Mouse (Mus musculus): ENCODE data around the gene Suclg2. TPM values are rescaled to one million over a fixed set of nuclear protein-coding genes. Genes with fewer than 3 reads are reported as not detected.

The Suclg2 gene
- polyA plus RNA-seq, 1 experiment from 2014 or later, result 83.0 TPM

GRCm38 (mm10) chr6:95483686-95484085, 234.9 kb downstream of the Suclg2 start:
- ATAC-seq (replicated peaks; ENCODE audit: low FRiP score) (no peak), DNase-seq (ENCODE audit: low spot score) (no peak)
- Histone ChIP-seq H3K27me3 (replicated peaks; ENCODE audit: control insufficient read depth, insufficient read depth, low read length) (no peaks in the 10 kb centered on the region), H3K4me3 (ENCODE audit: low read depth, low read length) (no peak overlapping the region), H3K36me3 (ENCODE audit: control insufficient read depth, insufficient read depth, low read length) (no peaks in the 10 kb centered on the region), H3K9ac (ENCODE audit: low read depth, low read length) (no peak overlapping the region), H3K4me1 (replicated peaks; ENCODE audit: control insufficient read depth, insufficient read depth, low read length) (no peaks in the 10 kb centered on the region), H3K9me3 (ENCODE audit: control insufficient read depth, low read length) (no peaks in the 10 kb centered on the region), H3K27ac (ENCODE audit: low read depth, low read length) (no peak overlapping the region), H3K4me2 (no peak overlapping the region)
- 93% methylated on average over 4 of the region's 4 CpGs for WGBS

GRCm38 (mm10) chr6:95483127-95483526, 235.5 kb downstream of the Suclg2 start:
- WGBS, result 89% methylated on average over 6 of the region's 6 CpGs
- no peak overlapping the region for H3K27ac ChIP-seq (ENCODE audit: low read depth, low read length)
- no peaks in the 10 kb centered on the region for H3K27me3 ChIP-seq (replicated peaks; ENCODE audit: control insufficient read depth, insufficient read depth, low read length)
- H3K36me3 ChIP-seq (ENCODE audit: control insufficient read depth, insufficient read depth, low read length), result no peaks in the 10 kb centered on the region
- H3K9me3 ChIP-seq (ENCODE audit: control insufficient read depth, low read length), result no peaks in the 10 kb centered on the region
- H3K9ac ChIP-seq (ENCODE audit: low read depth, low read length), result no peak overlapping the region
- ATAC-seq (replicated peaks; ENCODE audit: low FRiP score) (no peak), DNase-seq (ENCODE audit: low spot score) (no peak)
- no peaks in the 10 kb centered on the region for H3K4me1 ChIP-seq (replicated peaks; ENCODE audit: control insufficient read depth, insufficient read depth, low read length)
- H3K4me3 ChIP-seq (ENCODE audit: low read depth, low read length), result no peak overlapping the region
- no peak overlapping the region for H3K4me2 ChIP-seq

DNA sequence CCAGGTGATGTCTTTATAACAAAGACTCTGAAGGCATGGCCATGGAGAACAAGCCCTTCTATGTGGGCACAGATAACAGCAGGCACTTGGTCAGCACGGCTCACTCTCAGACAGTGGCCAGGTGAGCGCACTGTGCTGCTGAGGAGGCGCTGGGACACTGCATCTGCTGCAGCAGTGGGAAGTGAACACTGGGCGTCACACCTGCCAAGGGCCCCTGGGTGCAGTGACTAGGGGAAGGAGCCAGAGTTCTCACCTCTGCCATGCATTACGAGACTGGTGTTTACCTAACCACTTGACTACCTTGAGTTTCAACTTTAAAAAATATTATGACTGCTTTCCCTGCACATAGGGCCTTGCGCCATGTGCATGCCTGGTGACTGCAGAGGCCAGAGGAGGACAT, 238.8 kb downstream of the Suclg2 start:
- DNase-seq (ENCODE audit: low spot score) (no peak), ATAC-seq (replicated peaks; ENCODE audit: low FRiP score) (no peak)
- Histone ChIP-seq H3K27ac (ENCODE audit: low read depth, low read length) (no peak overlapping the region), H3K9ac (ENCODE audit: low read depth, low read length) (no peak overlapping the region), H3K4me3 (ENCODE audit: low read depth, low read length) (no peak overlapping the region), H3K27me3 (replicated peaks; ENCODE audit: control insufficient read depth, insufficient read depth, low read length) (no peaks in the 10 kb centered on the region), H3K36me3 (ENCODE audit: control insufficient read depth, insufficient read depth, low read length) (no peaks in the 10 kb centered on the region), H3K9me3 (ENCODE audit: control insufficient read depth, low read length) (no peaks in the 10 kb centered on the region), H3K4me1 (replicated peaks; ENCODE audit: control insufficient read depth, insufficient read depth, low read length) (no peaks in the 10 kb centered on the region), H3K4me2 (no peak overlapping the region)
- WGBS, result 93% methylated on average over 6 of the region's 6 CpGs

DNA sequence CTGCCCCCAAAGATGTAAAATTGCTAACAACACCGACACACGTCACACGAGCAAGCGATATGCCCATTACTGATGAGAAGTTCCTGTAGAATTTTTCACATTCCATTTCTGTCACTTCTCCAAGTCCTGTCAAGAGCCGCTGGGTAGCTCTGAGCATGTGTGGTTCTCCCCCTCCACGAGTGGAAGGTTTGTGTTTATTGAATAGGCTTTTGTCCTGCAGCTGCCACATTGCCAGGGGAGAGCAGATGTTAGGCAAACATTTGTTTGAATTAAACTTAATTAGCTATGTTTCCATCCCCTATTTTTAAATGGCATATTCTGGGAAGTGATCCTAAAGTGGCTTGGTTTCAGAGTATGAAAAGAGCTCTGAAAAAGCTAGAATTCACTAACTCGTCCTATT, 249.1 kb downstream of the Suclg2 start:
- ATAC-seq (replicated peaks; ENCODE audit: low FRiP score), result no peak
- H3K9me3 ChIP-seq (ENCODE audit: control insufficient read depth, low read length), result no peaks in the 10 kb centered on the region
- H3K4me3 ChIP-seq (ENCODE audit: low read depth, low read length), result no peak overlapping the region
- no peaks in the 10 kb centered on the region for H3K4me1 ChIP-seq (replicated peaks; ENCODE audit: control insufficient read depth, insufficient read depth, low read length)
- WGBS, result 75% methylated on average over 7 of the region's 7 CpGs
- H3K4me2 ChIP-seq, result no peak overlapping the region
- no peak overlapping the region for H3K27ac ChIP-seq (ENCODE audit: low read depth, low read length)
- no peaks in the 10 kb centered on the region for H3K27me3 ChIP-seq (replicated peaks; ENCODE audit: control insufficient read depth, insufficient read depth, low read length)
- H3K9ac ChIP-seq (ENCODE audit: low read depth, low read length), result no peak overlapping the region
- DNase-seq (ENCODE audit: low spot score), result no peak
- H3K36me3 ChIP-seq (ENCODE audit: control insufficient read depth, insufficient read depth, low read length), result no peaks in the 10 kb centered on the region

GRCm38 (mm10) chr6:95465322-95465721, 253.3 kb downstream of the Suclg2 start:
- no peaks in the 10 kb centered on the region for H3K36me3 ChIP-seq (ENCODE audit: control insufficient read depth, insufficient read depth, low read length)
- DNase-seq (ENCODE audit: low spot score) (no peak), ATAC-seq (replicated peaks; ENCODE audit: low FRiP score) (no peak)
- no peak overlapping the region for H3K9ac ChIP-seq (ENCODE audit: low read depth, low read length)
- H3K27ac ChIP-seq (ENCODE audit: low read depth, low read length), result no peak overlapping the region
- no peak overlapping the region for H3K4me3 ChIP-seq (ENCODE audit: low read depth, low read length)
- no peaks in the 10 kb centered on the region for H3K4me1 ChIP-seq (replicated peaks; ENCODE audit: control insufficient read depth, insufficient read depth, low read length)
- 69% methylated on average over 4 of the region's 4 CpGs for WGBS
- H3K9me3 ChIP-seq (ENCODE audit: control insufficient read depth, low read length), result no peaks in the 10 kb centered on the region
- no peak overlapping the region for H3K4me2 ChIP-seq
- H3K27me3 ChIP-seq (replicated peaks; ENCODE audit: control insufficient read depth, insufficient read depth, low read length), result no peaks in the 10 kb centered on the region

- Histone ChIP-seq H3K4me3 (ENCODE audit: low read depth, low read length) (no peak overlapping the region), H3K27ac (ENCODE audit: low read depth, low read length) (no peak overlapping the region), H3K36me3 (ENCODE audit: control insufficient read depth, insufficient read depth, low read length) (no peaks in the 10 kb centered on the region), H3K27me3 (replicated peaks; ENCODE audit: control insufficient read depth, insufficient read depth, low read length) (no peaks in the 10 kb centered on the region), H3K9ac (ENCODE audit: low read depth, low read length) (no peak overlapping the region), H3K4me2 (no peak overlapping the region), H3K4me1 (replicated peaks; ENCODE audit: control insufficient read depth, insufficient read depth, low read length) (no peaks in the 10 kb centered on the region), H3K9me3 (ENCODE audit: control insufficient read depth, low read length) (no peaks in the 10 kb centered on the region)
- ATAC-seq (replicated peaks; ENCODE audit: low FRiP score), result no peak
- no peak for DNase-seq (ENCODE audit: low spot score)
- 71% methylated on average over 3 of the region's 3 CpGs for WGBS
These were observed 259.2 kb downstream of the Suclg2 start for GRCm38 (mm10) chr6:95459372-95459771.

DNA sequence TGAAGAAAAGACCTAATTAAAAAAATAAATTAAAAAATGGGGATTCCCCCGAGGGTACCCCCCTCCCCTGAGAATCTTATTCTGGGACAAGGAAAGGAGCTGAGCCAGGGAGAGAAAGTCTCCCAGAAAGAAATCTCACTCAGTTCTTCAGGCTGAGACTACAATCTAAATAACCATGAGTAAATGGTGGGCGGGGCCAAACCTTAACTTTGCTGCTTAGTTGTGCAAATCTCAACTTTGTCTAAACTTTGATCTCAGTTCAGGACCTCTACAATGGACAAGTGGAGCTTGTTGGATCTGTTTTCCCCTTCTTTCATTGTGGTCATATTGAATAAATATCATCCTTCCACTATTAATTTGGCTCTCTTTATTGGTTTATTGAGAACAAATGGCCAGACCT, 272.4 kb downstream of the Suclg2 start:
- H3K4me1 ChIP-seq (replicated peaks; ENCODE audit: control insufficient read depth, insufficient read depth, low read length), result no peaks in the 10 kb centered on the region
- H3K27ac ChIP-seq (ENCODE audit: low read depth, low read length), result no peak overlapping the region
- no peaks in the 10 kb centered on the region for H3K27me3 ChIP-seq (replicated peaks; ENCODE audit: control insufficient read depth, insufficient read depth, low read length)
- no peak for DNase-seq (ENCODE audit: low spot score)
- no peaks in the 10 kb centered on the region for H3K36me3 ChIP-seq (ENCODE audit: control insufficient read depth, insufficient read depth, low read length)
- H3K9ac ChIP-seq (ENCODE audit: low read depth, low read length), result no peak overlapping the region
- H3K4me2 ChIP-seq, result no peak overlapping the region
- 75% methylated on average over 2 of the region's 2 CpGs for WGBS
- no peak for ATAC-seq (replicated peaks; ENCODE audit: low FRiP score)
- no peak overlapping the region for H3K4me3 ChIP-seq (ENCODE audit: low read depth, low read length)
- H3K9me3 ChIP-seq (ENCODE audit: control insufficient read depth, low read length), result no peaks in the 10 kb centered on the region

DNA sequence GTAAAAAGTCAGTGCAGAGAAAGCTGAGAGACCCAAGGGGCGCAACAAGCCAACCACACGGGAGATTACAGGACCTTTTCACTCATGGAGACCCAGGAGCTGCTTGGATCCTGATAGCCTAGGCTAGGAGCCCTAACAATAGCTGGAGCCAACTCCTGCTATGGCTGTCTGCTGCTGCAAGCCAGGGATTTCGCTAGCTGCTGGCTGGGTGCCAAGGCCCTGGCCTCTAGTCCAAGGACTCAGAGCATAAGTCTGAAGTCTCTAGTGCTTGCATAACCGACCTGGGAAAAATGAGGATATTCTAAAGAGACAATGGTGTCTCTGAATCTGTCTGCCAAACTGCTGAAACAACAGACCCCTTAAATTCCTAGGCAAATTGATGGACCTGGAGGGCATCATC, 273.6 kb downstream of the Suclg2 start:
- Histone ChIP-seq H3K4me1 (replicated peaks; ENCODE audit: control insufficient read depth, insufficient read depth, low read length) (no peaks in the 10 kb centered on the region), H3K9me3 (ENCODE audit: control insufficient read depth, low read length) (no peaks in the 10 kb centered on the region; the same call in 1 of the 2 replicates), H3K36me3 (ENCODE audit: control insufficient read depth, insufficient read depth, low read length) (no peaks in the 10 kb centered on the region), H3K4me2 (no peak overlapping the region), H3K4me3 (ENCODE audit: low read depth, low read length) (no peak overlapping the region), H3K27me3 (replicated peaks; ENCODE audit: control insufficient read depth, insufficient read depth, low read length) (no peaks in the 10 kb centered on the region), H3K27ac (ENCODE audit: low read depth, low read length) (no peak overlapping the region), H3K9ac (ENCODE audit: low read depth, low read length) (no peak overlapping the region)
- no peak for ATAC-seq (replicated peaks; ENCODE audit: low FRiP score)
- 83% methylated on average over 4 of the region's 4 CpGs for WGBS
- no peak for DNase-seq (ENCODE audit: low spot score)
